Mouse (Mus musculus): ENCODE measurements at regions not wholly inside any gene's neighbourhood (a gene's known extent, or its start where the extent isn't known, plus 50 kb on each side); places are given as distances from the start of the nearest gene placed in this dataset. TPM values are rescaled to one million over a fixed set of nuclear protein-coding genes. Genes with fewer than 3 reads are reported as not detected.

Small RNAs in the stretch of these regions (microRNA-seq; reads per million reads assigned to microRNA genes)
- not detected for gene Gm27430

All from kidney, embryonic 15.5 days (tissue).